Mouse (Mus musculus): Measurements from ENCODE around the gene Rab25.

DNA sequence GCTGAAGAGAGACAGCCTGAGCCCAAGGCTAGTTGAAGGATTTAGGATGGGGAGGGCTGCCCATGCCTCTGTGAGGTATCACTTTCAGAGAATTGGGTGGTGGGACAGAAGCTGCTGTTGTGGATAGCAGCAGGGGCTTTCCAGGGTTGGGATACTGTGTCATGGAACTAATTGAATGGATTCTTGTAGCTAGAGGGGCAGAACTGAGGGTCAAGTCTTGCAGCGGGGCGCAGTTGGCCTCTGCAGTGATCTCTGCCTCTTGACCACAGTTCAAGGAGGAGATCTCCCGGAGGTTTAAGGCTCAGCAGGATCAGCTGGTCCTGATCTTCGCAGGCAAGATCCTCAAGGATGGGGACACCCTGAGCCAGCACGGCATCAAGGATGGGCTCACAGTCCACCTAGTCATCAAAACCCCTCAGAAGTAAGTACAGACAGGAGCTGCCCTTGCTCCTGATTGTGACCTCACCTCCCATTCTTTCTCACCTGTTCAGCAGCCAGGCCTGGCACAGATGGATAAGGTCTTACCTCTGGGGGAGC lies 7.0 kb upstream of the Rab25 start:
- TF ChIP-seq FOSL1 (IDR thresholded peaks at IDR 0.05; ENCODE audit: insufficient read depth, low read length, poor library complexity, severe bottlenecking) (no peak), MAX (IDR thresholded peaks at IDR 0.05) (no peak), MYOD1 (IDR thresholded peaks at IDR 0.05; ENCODE audit: control insufficient read depth, insufficient read length, low read depth) (no peak)

Measured in C2C12 (cell line).